Mouse (Mus musculus) erythroblast, adult 5-6 weeks (primary cell): Measurements from ENCODE around the gene Bad. TPM values are rescaled to one million over a fixed set of nuclear protein-coding genes. Genes with fewer than 3 reads are reported as not detected.

Source experiments
- ATAC-seq: replicated peaks from 2 replicates; pipeline ENCODE4 v1.8.0; 2016; ENCODE audit warnings: moderate number of reproducible peaks, mild to moderate bottlenecking, moderate TSS enrichment, inconsistent platforms; ENCODE audit not compliant: poor library complexity, low FRiP score, severe bottlenecking
- total RNA-seq, 2 experiments: library from RNA; stranded (forward) in 1 of 2; stranded (reverse) in 1 of 2; fragments of 150-400 nt in 1 of 2; fragments of 200-764, 138-1000 nt in 1 of 2; gene quantifications; 2 replicates each; pipeline versions ENCODE4 v1.2.3 to v1.2.4; 2015 to 2017; ENCODE audit warnings: low replicate concordance in 2 of 2

Gene Bad
- total RNA-seq, 2 experiments from 2014 or later = 2.1 to 9.5 TPM

DNA sequence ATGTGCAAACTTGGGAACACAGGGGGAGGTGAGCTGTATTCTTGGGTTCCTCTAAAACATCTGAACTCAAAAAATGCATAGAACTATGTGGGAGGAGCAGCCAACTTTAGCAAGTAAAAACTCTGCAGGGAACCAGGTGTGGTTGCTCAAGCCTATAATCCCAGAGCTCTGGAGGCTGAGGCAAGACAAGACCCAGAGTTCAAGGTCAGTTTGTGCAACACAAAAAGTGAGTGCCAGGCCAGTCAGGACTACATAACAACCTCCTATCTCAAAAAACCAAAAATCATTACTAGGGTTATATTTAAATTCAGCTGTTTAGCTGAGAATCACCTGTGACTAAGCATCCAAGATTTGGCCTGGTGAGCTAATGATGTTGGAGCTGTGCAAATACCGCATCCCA, 9.6 kb upstream of the Bad start:
- ATAC-seq = no peak

DNA sequence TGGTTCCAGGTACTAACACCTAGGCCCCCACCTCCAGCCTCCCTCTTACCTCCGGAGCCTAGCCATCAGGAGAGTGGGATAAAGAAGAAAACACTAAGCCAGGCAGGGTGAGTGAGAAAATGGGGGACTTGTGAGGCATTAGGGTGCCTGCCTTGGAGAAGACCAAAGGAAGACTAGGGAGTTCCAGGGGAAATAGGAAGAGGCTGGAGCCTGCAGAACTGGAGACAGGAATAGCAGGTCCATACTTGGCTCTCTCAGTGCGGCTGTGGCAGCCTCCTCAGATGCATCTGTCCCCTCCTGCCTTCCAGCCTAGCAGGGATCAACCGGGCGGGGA, 8.6 kb upstream of the Bad start:
- no peak for ATAC-seq

DNA sequence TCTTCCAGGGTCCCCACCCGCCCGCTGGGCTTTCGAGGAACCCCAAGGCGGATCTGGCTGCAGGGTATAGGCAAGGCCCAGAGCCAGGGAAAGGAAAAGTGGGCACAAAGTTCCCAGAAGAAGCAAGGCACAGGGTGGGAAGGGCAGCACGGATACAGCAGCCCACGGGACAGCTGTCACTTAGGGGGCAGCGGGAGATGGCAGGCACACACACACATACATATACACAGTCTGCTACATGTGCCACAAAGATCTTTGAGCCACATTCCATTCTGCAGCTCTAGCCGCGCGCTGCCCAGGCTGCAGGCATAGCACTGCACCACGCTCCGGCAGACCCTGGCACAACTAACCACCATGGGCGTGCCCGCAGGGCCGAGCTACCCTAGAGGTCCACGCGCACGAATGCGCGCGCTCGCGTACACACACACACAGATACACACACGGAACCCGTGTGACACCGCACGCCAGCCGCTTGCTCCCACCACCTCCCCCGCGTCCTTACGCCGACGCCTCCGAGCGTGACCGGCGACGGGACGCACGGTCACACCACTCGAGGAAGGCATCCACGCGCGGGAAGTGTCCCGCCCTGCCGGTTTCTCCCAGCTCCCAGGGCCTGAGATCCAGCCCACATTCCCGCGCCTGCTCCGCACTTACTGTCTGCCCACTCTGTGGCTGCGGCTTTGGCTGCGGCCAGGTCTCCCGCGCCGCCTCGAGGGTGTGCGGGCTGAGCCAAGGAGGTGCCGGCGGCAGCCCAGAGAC, 8.0 kb upstream of the Bad start:
- no peak for ATAC-seq

DNA sequence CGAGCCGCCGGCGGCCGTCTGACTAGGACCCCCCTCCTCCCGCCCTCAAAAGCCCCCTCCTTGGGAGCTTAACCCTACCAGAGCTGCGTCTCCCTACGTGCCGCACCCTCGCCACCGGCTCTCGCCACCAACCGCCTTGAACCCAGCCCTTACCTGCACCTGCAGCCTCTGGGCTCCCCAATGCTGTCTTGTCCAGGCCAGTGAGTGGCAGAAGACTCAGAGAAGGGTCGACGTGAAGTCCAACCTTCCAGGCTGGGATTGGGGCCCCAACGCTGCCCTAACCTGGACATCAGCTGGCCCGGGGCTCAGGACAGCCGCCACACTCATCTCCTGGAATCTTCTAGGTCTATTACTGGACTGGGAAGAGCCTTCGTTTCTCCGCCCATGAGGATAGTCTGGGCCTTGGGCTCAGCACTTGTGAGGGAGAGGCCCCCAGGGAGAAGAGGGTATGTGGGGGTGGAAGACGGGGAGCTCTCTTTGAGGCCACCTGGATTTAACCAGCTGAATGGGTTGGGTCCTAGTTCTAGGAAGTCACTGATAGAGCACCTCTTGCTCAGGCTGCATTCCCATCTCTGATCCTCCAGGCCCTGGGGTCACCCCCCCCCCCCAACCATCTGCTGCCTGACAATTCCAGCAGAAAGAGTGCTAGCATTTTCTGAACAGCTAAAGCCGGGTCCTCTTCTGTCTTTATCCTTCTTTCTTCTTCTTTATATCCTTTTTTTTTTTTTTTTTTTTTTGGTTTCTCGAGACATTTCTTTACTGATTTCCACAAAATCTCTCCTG, 7.3 kb upstream of the Bad start, which contains the start of gene Kcnk4:
Kcnk4 (minus strand) TSS at position 321 of the 783 bp plus-strand sequence.
- no peak for ATAC-seq

DNA sequence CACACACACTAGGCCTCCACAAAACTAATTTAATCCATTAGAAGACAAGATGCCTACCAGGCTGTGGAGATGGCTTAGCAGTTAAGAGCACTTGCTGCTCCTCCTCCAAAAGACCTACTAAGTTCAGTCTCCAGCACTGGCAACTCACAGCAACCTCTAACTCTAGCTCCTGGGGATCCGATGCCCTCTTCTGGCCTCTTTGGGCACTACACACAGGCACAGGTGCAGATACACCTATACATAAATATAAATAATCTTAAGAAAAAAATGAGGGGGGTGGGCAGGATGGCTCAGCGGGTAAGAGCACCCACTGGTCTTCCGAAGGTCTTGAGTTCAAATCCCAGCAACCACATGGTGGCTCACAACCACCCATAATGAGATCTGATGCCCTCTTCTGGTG, 5.4 kb upstream of the Bad start:
- 0 out of 2 replicates have a peak, but pooled peaks have one; percentile 34 for ATAC-seq

DNA sequence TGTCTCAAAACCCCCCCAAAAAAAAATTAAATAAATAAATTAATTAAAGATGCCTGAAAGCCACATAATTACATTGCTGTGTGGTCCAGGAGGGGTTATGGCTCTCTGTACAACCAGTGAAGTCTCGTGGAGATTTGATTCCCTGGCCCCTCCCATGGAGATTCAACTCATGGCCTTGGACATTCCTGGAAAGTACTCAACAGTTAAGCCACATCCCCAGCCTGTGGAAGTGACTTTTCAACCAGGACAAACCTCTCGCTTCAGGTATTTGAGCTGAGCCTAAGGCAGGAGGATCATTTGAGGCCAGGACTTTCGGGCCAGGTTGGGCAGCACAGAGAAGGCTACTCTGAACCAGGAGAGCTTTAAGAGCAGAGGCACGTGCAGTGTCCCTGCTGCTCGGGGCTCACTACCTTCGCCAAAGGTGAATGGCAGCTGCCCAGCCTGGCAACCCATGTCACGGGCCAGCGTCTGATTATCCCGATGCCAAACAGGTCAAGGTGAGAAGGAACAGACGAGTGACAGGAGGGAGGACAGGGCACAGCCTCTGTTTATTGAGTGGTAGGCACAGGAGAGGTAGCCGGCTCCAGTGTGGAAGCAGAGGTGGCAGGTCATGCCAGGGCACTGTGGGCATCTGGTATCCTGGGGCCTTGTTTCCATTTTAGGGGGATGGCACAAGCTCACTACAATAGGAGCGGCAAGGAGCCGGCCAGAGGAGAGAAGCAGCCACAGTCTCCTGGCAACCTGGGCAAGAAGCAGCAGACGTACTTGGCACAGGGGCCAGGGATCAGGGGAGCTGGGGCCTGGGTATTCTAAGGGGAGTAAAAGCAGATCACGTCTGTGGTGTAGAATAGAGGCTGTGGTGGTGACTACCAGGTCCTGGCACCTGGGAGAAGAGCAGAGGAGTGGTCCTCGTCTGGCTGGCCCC, 3.9 kb upstream of the Bad start:
- no peak for ATAC-seq

DNA sequence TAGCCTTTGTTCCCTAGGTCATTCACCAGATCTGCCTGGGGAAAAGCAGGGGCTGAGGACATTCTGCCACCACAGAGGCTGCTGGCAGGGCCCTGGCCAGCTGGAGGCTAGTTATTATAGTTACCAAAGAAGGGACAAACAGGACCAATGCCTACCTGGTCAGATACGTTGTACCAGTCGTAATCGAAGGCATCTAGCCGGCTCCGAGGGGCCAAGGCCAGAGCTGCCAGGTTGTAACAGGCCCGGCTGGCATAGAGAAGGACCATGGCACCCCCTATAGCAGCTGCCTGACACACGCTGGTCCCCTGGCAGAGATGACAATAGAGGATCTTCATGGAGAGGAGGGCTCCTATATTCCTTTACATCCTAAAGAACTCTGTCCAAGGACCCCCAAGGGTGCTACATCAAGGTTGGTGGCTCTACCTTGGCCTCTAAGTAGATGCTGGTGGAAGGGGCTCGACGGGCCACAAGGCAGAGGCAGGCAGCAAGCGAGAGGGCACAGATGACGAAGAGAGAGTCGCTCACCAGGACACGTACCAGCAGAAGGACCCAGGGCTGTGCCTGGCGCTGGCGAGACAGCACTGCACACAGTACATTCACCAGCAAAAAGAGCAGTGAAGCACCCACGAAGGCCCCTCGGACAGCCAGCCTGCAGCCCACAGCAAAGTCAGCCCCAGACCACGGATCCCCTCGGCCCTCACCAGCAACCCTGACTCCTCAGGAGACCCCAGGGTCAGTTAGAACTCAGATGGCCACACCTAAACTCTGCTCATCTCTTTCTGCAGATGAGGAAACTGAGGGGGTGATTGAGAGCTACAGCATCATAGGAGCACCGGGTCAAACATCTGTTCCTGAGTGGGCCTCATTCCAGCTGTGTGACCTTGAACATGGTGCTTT, 2.3 kb upstream of the Bad start:
- no peak for ATAC-seq

DNA sequence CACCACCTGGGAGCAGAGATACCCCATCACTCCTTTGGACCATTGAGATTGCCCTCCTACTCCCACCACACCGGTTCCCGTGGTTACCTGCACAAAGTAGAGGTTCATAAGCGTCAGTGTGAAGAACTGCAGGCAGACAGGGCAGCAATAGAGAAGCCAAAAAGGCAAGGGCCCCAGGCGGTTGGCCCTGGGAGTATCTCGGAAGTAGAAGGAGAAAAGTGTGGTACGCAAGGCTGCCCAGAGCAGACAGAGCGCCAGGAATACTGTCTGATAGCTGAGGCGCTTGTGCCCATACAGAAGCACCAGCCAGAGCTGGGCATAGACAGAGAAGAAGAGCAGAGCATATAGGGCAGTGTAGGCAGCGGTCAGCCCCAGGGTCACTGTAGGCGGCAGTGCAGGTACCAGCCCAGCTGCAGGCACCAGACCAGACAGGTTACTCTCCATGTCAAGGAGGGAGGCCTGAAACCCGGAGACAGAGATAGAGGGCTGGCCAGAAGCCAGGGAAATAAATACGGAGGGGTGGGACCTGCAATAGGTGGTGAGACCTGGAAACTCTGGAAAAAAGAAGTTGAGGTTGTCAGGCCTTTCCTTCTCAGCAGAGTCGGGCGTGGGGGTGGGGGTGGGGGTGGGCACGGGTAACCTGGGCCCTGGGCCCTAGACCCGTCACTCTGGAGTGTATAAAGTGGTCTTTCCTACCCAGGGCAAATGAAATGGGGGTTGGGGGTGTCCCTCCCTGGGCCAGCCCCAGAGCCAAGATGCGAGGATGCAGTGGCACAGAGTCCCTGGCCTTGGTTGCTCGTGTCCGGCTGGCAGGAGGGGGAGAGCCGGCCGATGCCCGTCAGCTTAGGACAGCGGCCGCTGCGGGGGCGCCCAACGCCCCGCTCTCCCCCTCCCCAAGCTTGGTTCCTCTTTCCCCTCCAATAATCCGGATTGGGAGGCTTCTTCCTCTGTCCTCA, 987 bp upstream of the Bad start:
- ATAC-seq = no peak

DNA sequence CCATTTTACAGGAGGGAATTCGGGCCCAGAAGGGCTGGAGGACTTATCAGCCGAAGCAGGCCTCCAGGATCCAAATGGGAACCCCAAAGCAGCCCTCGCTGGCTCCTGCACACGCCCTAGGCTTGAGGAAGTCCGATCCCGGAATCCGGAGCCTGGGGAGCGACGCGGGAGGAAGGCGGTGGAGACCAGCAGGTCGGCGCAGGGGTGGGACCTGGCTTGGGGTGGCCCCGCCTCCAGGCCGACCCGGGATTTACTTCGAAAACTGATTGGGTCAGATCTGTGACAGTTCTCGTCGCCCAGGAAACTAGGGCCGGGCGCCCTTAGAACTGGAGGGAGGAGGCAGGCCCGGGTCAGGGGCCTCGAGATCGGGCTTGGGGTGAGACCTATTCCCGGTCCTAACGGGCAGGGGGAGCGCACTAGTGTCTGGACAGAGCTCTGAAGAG, 609 bp downstream of the Bad start, which contains the start of gene Gpr137:
Gpr137 (minus strand) TSS at position 232 of the 443 bp plus-strand sequence.
- peak; percentile 83 for ATAC-seq

DNA sequence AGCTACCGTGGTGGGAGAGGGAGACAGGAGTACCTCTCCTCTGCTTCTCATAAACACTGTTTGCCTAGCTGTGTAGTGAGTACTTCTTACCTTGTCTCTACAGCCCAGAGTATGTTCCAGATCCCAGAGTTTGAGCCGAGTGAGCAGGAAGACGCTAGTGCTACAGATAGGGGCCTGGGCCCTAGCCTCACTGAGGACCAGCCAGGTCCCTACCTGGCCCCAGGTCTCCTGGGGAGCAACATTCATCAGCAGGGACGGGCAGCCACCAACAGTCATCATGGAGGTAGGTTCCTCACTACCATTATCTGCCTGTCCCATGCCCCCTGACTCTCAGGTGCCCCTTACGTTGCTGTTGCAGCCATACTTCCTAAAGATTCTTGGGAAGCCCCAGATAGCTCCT, 1.1 kb downstream of the Bad start:
- peak; percentile 4 for ATAC-seq

DNA sequence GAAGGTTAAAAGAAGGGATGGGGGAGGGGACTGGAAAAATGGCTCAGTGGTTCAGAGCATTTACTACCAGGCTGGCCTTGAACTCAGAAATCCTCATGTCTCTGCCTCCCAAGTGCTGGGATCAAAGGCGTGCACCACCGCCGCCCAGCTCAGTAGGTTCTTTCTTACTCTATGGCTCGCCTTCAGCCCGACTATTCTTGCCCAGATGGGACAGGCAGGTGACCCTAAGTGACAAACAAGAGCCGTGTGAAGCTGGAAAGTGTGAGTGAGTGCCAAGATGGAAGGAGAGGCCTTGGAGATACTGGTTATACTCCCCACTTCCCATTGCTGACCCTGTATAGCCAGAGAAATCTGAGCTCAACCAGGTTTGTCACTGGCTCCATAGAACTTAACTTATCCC, 2.0 kb downstream of the Bad start:
- no peak for ATAC-seq

DNA sequence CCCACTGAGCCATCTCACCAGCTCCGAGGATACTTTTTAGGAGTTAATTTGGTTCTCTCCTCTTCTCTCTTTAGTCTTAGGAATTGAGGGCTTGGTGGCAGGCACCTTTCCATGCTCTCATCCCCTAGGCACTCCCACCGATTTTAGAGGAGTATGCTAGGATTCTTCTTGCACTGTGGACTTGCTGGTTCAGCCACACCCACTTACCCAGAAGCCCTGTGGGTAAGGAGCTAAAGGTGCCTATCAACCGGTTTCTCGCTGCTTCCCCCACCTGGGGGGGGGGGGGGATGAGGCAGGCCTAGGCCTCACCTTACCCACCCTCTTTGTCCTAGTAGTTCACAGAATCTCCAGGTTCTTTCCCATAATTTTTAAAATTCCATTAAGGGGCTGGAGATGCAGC, 6.1 kb downstream of the Bad start:
- ATAC-seq = no peak

DNA sequence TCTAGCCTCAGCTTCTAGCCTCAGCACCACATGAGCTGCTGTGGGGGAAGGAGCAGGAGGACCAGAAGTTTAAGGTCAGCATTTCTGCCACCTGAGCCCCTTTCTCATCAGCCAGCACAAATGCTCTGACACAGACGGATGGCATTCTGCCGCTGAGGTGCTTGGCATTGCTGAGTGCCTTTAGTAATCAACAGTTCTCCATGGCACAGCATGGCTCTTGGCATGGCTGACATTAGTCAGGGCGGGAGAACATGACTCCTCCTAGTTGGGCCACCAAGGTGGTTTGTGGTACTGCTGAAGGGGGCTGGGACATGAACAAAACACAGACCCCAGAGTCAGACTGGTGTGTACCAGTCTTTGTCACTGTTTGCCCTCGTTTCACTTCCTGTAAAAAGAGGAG, 6.5 kb downstream of the Bad start:
- ATAC-seq = no peak

DNA sequence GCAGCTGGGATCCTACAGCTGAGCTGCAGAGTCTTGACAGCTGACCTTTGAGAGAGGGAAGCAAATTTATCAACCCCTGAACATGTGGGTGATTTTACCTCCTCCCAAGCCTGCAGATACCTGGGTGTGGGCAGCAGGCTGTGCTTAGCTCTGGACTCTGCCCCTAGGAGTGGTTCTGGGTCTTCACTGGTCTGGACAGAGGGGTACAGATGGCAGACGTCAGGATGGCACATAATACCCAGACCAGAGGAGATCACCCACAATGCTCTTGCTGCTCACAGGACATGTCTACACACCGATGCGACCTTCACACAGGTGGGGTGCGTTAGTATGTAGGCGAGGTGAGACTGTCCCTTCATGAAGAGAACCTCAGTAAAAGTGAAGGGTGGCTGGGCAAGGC, 7.9 kb downstream of the Bad start:
- ATAC-seq = no peak

DNA sequence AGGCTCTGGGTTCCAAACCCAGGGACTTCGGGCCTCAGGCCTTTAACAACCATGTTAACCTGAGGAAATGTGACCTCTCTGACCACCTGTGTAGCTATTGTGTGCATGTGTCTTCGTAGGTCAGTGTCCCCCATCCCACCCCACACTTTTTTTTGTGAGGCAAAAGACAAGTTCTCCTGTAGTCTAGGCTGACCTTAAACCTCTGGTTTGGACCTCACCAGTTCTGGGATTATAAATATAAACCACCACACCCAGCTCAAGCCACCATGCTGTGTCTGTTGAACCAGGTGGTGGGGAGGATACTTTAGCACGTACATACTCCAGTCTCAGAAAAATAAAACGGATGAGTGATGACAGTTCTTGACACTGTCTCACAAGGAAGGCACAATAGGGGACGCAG, 8.3 kb downstream of the Bad start:
- ATAC-seq = no peak

DNA sequence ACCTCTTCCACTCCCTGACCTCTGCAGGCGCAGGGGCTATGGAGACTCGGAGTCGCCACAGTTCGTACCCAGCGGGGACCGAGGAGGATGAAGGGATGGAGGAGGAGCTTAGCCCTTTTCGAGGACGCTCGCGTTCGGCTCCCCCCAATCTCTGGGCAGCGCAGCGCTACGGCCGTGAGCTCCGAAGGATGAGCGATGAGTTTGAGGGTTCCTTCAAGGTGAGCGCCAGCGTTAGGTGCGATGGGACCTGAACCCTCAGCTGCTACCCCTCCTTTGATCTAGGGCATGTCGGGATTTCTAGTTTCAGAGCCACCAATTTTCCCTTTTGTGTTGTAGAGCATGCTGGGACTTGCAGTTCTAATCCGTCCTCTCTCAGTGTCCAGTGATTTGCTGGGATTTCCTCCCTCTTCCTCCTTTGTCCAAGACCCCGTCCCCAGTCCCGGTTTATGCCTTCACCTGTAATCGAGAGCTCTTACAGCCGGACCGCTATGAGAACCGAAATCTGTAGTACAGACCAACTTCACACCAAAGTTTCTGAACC, 9.0 kb downstream of the Bad start:
- no peak for ATAC-seq

DNA sequence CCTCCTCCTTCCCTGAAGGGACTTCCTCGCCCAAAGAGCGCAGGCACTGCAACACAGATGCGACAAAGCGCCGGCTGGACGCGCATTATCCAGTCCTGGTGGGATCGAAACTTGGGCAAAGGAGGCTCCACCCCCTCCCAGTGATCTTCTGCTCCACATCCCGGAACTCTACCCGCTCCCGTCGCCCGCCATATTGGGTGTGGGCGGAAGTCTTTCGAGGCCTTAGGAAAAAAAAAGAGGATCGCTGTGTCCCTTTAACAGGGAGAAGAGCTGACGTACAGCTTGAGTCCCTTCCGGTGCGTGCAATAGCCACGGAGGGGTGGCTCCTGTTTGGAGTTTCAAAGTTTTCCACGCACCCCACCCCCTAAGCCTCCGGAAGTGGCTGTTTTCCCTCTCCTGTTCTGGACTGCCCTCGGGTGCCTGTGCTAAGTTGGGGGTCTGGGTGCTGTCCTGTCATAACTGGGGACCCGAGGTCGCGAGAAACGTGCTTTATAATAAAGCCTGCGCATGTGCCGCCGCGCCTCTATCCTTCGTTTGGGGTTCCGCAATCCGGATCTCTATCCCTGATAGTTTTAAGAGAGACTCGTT, 9.8 kb downstream of the Bad start:
- peak; percentile 78 for ATAC-seq
